Mouse (Mus musculus) mouse embryonic stem cell (cell line): ENCODE results near the gene Atxn2.

Experiments
- in situ Hi-C, 2 experiments: fragments of 300-500 bp; cut with MboI; formaldehyde crosslinking; loops; 1 replicate in 1 of 2; 3 replicates in 1 of 2; pipeline ENCODE4 v1.14.3; 2019 to 2020; ENCODE audit warnings: low sequenced_read_pairs in 2 of 2, low pct_unique_long_range_greater_than_20kb in 1 of 2, mixed read lengths in 1 of 2; ENCODE audit not compliant: unreplicated experiment in 1 of 2

Gene Atxn2

DNA sequence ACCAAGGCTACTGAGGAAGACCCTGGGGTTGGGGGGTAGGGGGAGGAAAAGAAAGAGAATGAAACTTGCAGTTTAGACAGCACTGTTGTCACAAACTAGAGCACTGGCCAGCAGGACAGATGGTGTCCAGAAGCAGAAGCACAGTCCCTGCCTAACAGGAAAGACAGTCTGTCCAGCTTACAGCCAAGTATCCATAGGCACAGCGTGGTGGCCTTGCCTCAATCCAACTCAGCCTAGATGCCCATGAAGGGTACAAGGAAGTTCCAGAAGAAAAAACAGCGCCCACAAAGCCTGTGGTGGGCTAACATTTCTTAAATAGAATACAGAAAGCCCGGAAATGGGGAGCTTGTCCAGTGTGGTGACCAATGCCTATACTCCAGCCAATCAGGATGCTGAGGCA is 114.5 kb downstream of the Atxn2 start:
- in situ Hi-C loops = no loop called here

DNA sequence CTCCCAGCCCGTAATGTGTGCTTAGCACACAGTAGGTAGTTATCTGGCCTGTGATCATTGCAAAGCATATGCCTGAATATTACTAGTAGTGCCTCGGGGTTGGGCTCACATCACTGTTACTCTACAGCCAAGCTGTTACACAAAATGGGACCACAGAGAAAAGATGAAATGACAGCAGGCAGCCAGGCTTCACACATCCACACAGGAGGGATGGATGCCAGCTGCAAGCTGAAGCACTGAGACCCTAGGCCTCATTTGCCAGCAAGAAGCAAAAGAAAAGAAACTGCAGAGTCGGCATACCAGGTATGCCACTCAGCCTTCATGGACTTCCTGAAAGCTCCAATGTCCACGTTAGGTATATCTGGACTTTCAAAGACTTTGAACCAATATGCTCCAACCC is 116.7 kb downstream of the Atxn2 start:
- in situ Hi-C loops = no loop called here

DNA sequence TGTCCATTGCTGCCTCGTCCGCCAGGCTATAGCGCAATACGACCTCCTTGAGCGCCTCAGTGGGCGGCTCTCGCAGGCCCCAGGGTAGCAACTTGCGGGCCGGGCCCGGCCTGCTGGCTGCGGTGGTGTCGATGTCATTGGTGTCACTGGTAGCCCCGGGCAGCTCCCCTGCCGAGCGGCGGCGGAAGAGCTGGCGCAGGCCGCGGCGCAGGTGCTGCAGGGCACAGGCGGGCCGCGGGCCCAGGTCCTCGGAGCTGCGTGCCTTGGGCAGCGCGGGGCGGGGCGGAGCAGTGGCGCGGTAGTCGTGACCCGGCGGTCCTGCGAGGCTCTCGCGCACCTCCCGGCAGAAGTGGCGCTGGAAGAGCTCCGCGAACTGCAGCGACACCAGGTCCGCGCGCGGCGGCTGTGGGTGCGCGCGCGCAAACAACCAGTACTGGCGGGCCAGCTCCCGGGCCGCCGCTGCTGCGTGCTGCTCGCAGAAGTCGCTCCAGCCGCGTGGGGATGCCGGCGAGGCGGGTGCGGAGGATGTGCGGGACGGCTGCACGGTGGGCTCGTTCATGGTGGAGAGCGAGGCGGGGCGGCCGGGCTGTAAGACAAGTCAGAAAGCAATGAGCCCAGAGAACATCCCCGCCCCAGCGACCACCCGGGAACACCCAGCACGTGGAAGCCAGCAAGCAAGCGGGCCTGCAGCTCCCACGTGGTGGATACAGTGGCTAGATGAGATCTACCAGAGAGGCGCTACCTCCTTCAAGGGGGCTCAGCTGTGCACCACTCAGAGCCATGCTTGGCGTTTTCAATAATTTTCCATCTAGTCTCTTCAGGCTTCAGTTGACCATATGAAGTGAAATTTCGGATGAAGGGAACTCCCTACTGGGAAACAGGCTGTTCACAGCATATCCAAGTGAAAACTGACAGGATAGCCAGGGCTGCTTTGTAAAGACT is 117.6 kb downstream of the Atxn2 start:
- in situ Hi-C loops = no loop called here

DNA sequence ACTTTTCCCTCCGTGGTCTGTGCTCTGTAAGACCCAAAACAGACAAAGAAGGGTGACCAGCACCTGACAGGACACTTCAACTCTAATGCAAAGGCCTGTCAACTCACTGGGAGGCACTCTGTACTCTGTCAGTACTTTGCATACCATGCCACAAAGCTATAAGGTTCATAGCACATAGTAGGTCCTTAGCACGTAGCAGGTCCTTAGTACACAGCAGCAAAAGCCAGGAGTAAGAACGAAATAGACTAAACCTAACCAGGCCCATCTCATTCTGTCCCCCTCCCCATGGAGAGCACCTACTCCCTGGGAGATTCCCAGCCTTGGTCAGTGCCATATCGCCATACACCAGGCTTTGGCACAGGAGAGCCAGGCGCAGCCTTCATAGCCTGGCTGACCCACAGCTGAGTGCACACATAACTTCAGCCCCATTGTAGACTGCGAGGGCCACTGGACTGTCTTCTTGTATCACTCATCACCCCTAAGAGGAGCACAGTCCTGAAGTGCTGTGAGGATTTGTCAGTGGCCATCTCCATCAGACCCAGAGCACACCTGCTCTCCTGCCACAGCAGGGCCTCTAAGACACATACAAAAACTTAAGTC is 120.0 kb downstream of the Atxn2 start:
- in situ Hi-C loops = no loop called here

DNA sequence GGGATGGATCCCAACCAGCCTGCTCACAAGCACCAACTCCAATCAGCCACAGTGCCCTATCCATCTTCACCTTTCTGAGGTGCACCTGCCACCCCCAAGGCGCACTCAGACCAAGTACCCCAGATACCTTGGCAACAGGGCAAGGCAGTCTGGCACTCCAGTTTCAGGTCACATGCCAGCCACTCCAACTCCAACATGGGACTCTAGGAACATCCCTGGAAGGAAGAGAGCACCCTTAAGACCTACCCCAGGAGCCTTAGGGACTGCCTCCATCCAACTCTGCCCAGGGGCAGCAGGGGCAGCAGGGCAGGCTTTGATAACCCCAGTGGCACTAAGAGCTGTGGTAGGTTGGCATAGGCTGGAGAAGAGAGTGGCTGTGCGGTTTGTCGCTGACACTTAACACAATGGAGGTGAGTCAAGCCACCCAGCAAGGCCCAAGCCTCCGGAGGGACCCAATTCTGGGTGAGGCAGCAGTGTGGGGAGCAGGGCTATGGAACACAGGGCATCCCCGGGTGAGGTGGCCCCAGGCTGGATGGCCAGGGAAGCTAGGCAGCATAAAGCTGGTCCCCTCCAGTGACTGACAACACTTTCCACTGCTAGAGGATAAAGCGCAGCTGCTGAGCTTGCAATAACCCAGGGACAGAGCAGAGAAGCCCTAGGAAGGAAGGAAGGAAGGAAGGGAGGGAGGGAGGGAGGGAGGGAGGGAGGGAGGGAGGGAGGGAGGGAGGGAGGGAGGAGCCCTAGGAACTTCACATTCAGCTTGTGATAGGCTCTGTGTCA is 121.4 kb downstream of the Atxn2 start:
- in situ Hi-C loops = no loop called here

DNA sequence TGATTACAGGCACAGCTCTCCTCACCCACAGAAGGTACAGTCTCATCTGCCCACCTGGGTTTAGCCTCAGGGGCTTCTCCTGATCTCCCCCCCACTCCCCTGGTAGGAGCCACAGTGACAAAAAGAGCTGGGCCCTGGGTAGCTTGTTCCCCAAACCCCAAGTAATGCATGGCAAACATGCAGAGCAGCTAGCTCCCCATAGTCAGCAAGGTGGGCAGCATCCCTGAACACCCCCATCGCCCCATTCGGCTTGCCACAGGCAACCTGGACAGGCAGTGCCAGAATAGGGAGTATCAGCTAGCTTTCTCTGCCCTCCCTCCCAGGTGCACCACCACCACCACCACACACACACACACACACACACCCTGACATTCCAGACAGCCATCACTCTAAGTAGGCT is 122.0 kb downstream of the Atxn2 start:
- in situ Hi-C loops = no loop called here

DNA sequence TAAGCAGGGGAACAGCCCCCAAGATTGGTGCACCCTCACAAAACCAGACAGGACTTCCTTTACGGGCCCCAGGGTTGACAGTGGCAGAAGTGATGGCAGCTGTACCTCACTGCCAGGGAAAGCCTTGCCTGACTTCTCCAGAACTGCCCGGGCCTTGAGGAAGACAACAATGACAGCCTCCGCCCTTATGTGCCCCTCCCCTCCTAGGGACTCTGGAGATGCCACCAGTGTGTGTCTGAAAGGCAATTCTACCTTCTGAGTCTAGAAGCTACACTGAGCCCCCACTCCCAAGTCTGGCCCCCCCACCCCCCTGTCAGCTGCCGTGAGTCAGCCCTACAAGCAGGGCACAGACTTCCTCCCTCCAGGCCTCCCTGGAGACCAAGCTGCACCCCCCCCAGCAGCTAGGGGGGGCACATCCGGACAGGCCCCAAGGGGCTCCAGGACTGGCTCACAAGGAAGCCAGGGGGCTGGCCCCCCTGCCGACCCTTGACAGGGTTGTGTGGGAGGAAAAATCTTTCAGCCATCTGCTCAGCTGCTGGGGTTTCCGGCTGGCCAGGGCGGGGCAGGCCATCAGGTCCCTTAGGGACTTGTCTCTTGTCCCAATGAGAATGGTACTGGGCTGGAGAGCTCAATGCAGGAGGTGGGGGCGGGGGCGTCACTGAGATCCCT is 122.6 kb downstream of the Atxn2 start:
- in situ Hi-C loops = no loop called here

DNA sequence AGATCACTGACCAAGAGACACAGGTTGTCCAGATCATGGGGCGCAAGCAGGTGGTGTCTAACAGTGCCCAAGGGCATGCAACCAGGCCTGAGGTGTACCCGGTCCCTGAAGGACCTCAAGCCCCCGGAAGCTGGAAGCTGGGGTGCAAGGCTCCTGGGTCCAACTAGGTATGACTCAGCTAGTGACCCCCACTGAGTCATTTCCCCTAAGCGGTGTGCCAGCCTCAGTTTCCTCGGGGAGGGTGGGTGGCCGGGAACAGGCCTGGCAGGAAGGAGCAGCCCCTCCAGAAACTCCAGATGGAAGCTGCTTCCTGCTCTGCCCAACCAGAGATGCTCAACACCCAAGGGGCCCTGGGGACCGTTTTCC is 123.1 kb downstream of the Atxn2 start:
- in situ Hi-C loops = no loop called here

DNA sequence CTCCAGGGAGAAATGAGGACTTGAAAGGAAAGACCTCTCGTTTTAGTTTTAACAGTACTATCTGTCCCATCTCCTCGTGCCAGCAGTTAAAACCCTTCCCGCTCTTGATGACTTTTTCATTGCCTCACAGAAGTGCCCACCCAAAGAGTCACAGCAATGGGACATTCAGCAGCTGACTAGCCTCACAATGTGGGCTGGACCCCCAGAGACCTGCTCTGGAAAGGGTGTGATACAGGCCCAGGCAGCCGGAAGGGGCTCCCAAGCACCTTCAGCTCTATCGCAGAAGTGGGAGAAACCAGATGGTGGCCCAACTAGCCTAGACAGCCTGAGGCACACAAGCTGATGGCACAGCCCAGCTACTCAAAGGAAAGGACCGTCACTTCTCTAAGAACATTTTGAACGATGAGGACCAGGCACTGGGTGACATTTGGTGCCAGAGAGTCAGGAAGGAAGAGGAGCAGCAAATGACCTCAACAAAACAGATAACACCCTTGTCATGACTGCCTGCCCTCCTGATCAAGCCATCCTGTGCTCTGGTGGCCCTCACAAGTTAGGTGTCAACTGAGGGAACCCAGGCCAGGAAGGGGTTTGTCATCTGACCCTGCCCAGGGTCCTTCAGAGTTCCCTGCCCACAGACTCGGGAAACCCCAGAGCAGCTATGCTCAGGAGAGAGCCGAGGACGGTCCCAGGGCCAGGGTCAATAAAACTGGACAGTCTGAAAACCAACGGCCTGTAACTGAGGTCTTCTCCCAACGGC is 124.0 kb downstream of the Atxn2 start:
- in situ Hi-C loops = no loop called here

DNA sequence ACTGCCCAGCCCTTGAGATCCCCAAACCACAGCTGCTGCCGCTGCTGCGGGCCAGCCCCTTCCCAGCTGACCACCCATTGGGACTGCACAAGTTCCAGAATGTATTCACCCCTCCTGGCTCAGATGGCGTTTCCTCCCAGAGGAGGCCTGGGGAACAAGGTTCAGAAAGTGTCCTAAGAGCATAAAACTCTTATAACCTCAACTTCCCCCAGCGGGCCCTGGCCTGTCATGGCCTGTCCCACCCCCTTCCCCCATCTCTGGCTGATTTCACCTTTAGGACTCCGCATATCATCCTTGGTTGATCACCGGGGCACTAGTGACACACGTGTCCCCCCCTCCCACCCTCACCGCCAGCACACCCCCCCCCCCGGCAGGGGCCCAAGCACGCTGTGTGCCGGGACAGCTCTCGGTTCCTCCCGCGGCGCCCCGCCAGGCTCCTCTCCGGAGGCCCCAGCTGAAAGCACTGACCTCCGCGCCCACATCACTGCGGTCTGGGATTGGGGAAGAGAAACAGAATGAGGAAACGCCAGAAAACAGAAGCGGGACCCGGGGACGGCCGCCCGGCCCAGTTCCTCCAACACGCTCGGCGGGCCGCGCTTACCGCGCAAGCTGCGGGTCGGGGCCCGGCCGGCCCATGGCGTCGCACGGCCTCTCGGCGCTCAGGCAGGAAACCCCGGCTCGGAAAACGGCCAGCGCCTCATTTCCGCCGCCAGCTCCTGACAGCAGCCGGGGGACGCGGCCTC is 125.0 kb downstream of the Atxn2 start:
- in situ Hi-C loops = no loop called here

DNA sequence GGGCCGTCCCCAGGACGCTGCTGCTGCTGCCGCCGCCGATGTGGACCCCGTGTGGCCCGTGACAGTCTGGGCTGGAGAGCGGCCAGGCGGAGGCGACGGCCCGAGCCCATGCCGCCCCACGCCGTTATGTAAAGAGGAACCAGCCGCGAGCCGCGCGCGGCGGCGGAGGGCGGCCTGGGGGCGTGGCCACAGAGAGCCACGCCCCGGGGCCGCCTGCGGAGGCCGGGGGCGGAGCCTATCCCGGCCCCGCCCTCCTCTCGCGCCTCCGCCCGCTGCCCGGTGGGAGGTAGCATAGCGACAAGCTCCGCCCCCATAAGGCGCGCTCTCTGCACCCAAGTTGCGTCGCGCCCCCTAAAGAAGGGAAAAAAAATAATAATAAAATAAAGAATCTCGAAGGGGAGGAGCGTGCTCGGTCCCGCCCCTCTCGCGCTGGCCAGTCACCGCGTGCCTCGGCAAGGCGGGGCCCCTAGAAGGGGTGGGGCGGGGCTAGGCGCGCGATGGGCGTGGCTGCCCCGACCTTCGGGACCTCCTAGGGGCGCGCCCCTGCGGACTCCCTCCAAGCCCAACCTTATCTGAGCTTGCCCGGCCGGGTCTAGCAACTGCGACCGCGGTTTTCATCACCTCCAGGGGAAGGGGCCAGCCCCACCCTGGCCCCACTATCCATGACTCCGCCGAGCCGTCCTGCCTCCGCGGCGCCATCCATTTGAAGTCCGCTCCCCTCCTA is 125.7 kb downstream of the Atxn2 start:
- in situ Hi-C loops = no loop called here

DNA sequence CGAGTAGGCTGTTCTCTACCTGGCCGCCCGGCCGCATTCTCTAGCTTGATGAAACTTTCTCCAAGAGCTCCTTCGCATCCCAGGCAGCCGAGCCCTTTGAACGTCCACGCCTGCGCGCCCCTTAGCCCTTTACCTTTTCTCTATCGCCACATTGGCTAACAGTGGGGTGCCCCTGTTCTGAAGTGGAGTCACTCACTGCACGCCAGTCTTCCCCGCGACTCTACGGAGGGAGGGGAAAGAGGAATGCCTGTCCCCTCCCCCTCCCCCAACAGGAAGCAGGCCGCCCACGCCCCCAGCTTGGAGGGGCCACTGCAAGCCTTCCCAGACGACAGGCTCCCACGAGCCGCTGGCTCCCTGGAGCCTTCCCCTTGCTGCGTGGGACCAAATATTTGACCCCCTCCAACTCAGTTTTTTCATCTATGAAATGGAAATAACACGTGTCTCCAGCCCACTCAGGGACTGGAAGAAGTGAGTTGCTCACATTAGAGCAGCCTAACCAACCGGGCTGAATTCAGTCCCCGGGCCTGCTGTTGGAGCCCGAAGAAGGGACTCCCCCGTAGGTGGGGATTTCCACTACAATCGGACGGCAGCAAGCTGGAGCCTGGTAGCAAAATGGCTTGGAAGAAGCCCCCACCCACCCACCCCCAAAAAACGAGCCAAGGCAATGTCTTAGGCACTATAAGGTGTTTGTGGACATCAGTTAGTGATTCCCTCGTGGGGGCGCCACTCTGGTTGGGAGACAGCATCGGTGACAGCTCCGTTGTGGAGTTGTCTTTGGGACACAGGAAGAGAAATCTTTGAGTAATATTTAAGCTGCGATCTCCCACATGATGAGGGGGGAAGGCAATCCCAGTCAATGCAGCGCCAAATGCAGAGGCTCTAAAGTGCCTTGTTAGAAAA is 126.6 kb downstream of the Atxn2 start, which contains the start of gene Sh2b3:
Gene Sh2b3, minus strand, starts transcription at position 206 of the 900 bp plus-strand sequence.
- in situ Hi-C loops = no loop called here

DNA sequence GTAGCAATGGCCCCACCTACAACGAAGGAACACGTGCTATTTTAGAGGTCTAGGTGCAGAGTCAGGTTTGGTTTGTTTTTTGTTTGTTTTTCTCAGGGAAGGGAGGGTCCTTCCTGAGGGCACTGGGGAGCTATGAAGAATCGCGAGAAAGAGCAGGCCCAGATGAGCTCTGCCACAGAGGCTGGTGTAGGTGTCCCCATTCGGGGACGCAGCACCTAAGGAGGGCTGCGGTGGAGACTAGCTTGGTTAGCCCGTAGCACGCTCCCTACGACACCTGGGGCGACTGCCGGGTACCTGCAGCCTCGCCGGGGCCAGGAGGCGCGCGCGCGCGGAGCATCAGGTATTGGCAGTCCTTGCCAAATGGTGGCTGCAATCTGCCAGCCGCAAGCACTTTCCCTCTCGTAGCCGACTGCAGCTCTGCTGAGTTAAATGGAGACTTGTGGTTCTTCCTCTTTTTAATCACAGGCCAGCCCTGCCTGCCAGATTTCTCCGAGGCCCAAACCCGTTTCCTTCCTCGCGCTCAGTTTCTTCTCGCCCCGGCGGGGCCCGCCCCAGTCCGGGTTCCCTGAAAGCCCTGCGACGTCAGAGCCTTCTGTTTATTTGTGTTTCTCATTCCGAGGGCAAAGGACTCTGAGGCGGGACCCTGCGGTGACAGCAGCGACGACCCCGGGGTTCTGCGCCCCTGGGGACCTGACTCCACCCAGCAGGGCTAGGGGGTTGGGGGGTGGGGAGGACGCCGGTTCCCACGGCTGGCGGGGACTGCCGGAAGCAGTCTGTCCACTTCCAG is 127.4 kb downstream of the Atxn2 start:
- in situ Hi-C loops = no loop called here

DNA sequence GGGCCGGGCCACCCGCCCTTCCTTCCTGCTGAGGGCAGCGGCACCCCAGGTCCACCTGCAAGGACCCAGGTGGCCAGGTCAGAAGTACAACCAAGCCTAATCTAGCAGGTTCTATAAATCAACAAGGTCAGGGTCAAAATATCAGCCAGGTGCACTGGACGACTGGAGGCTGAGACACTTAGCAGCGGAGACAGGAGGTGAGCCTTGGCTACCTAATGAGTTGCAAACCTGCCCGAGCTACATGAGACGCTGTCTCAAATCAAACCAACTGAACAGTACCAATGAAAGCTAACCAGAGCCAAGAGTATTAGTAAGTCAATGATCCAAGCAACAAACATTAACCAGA is 128.0 kb downstream of the Atxn2 start:
- in situ Hi-C loops = no loop called here

DNA sequence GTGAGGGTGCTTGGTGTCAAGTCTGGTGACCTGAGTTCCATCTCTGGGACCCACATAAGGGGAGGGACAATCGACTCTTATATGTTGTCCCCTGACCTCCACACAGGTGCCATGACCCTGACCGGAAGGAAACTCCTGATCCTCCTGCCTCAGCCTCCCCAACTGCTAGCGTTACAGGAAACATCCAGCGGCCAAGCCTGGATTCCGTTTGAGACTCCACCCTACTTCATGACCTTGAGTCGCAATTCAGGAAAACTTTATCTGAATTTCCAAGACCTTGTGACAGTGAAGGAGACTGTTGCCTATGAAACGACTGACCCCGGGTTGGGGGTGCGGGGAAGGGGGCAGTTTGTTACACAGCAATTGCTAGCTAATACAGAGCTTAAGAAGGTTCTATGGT is 130.4 kb downstream of the Atxn2 start:
- in situ Hi-C loops = no loop called here
